Mouse (Mus musculus): Measurements from ENCODE around the gene Add3. TPM values are rescaled to one million over a fixed set of nuclear protein-coding genes. Genes with fewer than 3 reads are reported as not detected.

Gene Add3
- polyA plus RNA-seq (2015; fragmentation: Illumina TruSeq; extraction: RNeasy Lipid Tissue Mini Kit (QIAGEN cat#74804); ENCODE audit: insufficient read depth, low replicate concordance), result 139 TPM

DNA sequence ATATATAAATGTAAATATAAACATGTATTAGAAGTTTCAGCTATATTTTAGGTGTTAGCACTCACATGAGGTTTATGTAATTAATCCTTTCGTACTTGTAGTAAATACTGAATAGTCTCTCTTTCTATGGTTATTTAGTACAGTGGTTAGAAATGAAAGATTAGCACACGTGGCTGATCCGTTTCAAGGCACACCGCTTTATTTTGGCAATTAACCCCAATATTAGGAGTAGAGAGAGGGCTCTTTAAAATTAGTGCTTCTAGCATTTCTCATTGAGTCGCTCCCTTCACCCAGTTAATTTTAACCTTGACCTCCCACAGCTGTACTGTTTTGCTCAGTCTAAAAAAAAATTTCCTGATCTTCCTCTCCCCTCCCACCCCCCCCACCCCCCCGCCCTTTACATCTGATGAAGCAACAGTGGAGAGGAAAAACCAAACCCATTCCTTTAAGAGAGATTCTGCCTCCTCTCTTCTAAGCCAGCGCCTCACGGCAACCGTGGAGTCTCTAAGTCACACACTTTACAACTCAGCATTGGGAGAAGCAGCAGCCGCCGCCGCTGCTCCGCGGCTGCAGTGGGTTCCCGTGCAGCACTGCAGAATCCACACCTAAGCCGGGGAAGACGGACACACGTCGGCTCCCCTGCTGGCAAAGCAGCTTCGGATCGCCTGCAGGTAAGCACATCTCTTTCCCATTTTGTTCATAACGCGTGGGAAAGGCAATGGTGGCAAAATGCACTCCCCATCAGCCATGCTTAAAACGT is at the start of gene Add3:
TSS of gene Add3 (plus strand) at position 400 of the 760 bp plus-strand sequence.

Other genes with a start within 250 kb of the Add3 start
- gene Xpnpep1, start 100.2 kb upstream of the Add3 start, polyA plus RNA-seq (2015; fragmentation: Illumina TruSeq; extraction: RNeasy Lipid Tissue Mini Kit (QIAGEN cat#74804); ENCODE audit: insufficient read depth, low replicate concordance), result 27.1 TPM
- 20.7 TPM for gene Mxi1, start 170.1 kb downstream of the Add3 start, polyA plus RNA-seq (2015; fragmentation: Illumina TruSeq; extraction: RNeasy Lipid Tissue Mini Kit (QIAGEN cat#74804); ENCODE audit: insufficient read depth, low replicate concordance)
- not detected for gene Gm10197, start 231.3 kb downstream of the Add3 start, polyA plus RNA-seq (2015; fragmentation: Illumina TruSeq; extraction: RNeasy Lipid Tissue Mini Kit (QIAGEN cat#74804); ENCODE audit: insufficient read depth, low replicate concordance)